Mouse (Mus musculus): ENCODE measurements around the gene Apobec3. TPM values are rescaled to one million over a fixed set of nuclear protein-coding genes. Genes with fewer than 3 reads are reported as not detected.
"Not testable (repeated sequence)": the region's sequence is repeated elsewhere in the genome, so short reads cannot be mapped to it uniquely, and the experiment has no call there.

The Apobec3 gene
- polyA plus RNA-seq, 1 experiment from 2014 or later, result 54.7 TPM

DNA sequence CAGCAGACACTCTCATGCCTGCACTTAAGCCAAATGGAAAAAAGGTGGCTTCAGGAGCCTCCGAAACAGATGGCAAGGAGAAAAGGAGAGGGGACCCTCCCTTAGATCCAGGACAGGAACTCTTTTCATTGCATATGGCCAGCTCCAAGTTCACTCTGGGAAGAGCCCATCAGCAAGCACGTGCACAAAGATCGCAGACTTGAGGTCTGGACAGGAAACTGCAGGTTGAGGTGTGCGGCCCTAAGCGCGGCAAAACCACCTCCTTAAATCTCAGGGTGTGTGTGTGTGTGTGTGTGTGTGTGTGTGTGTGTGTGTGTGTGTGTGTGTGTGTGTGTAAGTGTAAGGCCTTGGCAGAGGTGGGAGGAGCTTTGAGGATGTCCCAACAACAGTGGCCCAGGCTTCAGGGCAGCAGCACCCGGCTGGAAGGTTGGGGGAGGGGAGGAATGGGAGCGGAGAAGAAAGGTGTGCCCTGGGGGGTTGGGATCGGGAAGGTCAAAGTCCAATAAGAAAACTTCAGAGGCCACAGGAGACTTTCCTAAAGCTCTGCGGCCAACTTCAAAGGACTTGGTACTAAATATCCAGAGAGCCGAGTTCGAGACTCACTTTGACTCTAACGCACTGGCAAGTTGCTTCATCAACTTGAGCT is 40.2 kb downstream of the Apobec3 start:
- Histone ChIP-seq H3K9me3 (replicated peaks) (no peaks in the 10 kb centered on the region), H3K9ac (peak overlapping the region; percentile 76; the same call in 1 of the 2 replicates), H3K4me2 (peak overlapping the region; percentile 97), H3K27ac (no peak overlapping the region), H3K4me3 (peak overlapping the region; percentile 76), H3K4me1 (peaks cover 55% of the 10 kb centered on the region), H3K36me3 (no peaks in the 10 kb centered on the region), H3K27me3 (replicated peaks) (peaks cover 60% of the 10 kb centered on the region)
- 38% methylated on average over 13 of the region's 13 CpGs for WGBS (ENCODE audit: insufficient replicate concordance)
- ATAC-seq, result no peak

DNA sequence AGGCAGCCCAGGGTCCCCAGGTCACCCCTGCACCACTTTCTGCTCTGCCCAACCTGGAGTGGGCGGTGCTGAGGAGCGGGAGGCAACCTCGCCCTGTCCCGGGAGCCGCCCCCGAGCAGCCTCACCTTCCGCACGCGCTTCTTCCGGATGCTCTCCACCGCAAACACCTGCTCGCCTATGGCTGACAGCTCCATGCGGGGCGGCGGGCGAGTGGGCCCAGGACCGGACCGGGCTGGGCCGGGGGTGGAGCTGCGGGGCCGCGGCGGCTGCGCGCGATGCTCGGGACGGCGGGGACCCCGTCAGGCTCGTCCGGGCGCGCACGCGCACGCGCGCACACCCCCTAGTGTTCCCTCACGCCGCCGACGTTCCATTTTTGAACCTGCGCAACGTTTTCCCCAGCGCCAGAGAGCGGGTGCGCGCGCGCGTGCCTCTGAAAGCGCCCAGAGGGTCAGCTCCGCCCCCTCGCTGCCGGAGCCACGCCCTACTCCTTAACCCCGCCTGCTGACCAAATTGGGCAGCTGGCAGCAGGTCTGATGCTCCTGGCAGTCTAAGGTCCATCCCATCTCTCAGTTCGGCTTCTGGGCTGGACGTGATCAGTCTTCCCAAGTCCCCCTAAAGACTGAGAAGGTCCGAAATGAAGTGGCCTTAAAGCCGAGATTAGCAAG is 41.0 kb downstream of the Apobec3 start:
- Histone ChIP-seq H3K36me3 (no peaks in the 10 kb centered on the region), H3K27ac (peak overlapping the region; percentile 84), H3K4me2 (peak overlapping the region; percentile 97), H3K4me3 (peak overlapping the region; percentile 76), H3K4me1 (peaks cover 46% of the 10 kb centered on the region), H3K27me3 (replicated peaks) (peaks cover 65% of the 10 kb centered on the region), H3K9me3 (replicated peaks) (no peaks in the 10 kb centered on the region), H3K9ac (peak overlapping the region; percentile 76)
- ATAC-seq, result peak; percentile 58
- under 1% methylated on average over 62 of the region's 62 CpGs for WGBS (ENCODE audit: insufficient replicate concordance)

DNA sequence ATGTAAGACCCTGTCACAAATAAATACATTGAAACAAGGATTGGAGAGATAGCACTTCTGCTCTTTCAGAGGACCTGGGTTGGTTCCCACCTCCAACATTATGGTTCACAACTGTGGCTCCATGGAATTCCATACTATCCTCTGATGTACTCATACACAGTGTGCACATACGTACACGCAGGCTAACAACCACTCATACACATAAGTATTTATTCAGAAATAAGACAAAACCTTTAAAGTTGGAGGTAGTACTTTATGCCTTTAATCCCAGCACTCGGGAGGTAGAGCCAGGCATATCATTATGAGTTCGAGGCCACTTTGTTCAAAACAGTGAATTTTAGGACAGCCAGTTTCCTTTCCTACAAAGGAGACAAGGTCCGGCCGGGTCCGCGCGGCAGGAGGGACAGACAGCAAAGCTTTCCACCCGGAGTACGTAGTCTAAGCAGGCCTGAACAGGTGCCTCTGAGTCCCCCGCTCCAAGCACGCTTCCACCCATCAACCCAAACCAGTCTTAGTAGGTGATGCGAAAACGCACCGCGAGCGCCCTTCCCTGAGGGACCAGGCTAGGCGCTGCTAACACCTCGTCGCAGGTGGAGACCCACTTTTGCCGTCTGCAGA is 41.7 kb downstream of the Apobec3 start:
- Histone ChIP-seq H3K9ac (0 out of 2 replicates have a peak overlapping the region, but pooled peaks have one; percentile 3), H3K36me3 (no peaks in the 10 kb centered on the region), H3K4me3 (peak overlapping the region; percentile 76), H3K27ac (no peak overlapping the region), H3K9me3 (replicated peaks) (no peaks in the 10 kb centered on the region), H3K4me1 (peaks cover 42% of the 10 kb centered on the region), H3K27me3 (replicated peaks) (peaks cover 71% of the 10 kb centered on the region), H3K4me2 (peak overlapping the region; percentile 97)
- no peak for ATAC-seq
- whole genome bisulfite sequencing (ENCODE audit: insufficient replicate concordance), result 9% methylated on average over 22 of the region's 22 CpGs

DNA sequence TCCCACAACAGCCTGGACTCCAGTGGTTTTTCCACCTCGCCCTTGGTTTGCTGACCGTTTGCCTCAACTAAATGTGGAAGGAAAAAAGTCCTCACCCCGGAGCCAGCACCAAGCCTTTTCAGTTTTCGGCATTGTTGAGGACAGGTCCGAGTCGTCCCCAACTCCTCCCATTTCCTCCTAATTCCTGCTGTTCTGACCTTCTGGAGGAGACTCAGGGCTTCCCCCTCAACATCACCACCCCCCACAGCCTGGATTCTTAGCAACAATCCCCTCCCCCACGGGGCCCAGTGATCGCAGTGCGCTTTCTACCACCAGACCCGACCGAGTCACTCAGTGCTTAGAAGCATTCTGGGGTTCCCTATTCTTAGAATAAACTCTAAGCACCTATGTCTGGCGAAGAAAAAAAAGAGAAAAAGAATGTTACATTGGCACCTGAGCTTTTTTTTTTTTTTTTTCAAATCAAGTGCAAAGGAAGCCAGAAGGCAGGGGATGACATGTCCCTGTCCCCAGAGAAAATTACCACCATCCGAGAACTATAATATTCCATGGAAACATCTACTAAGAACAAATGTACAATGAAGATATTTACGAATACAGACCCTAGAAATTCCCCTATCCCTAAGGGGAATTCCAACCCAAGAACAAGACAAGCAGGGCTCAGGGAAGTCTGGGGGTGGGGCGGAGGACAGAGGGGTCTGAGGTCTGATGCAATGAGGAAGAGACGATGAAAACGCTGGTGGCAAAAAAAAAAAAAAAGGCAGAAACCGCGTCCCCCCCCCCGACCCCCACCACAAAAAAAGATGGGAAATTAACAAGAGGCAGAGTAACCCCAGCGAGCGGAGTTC is 42.4 kb downstream of the Apobec3 start:
- peaks cover 34% of the 10 kb centered on the region for H3K4me1 ChIP-seq

DNA sequence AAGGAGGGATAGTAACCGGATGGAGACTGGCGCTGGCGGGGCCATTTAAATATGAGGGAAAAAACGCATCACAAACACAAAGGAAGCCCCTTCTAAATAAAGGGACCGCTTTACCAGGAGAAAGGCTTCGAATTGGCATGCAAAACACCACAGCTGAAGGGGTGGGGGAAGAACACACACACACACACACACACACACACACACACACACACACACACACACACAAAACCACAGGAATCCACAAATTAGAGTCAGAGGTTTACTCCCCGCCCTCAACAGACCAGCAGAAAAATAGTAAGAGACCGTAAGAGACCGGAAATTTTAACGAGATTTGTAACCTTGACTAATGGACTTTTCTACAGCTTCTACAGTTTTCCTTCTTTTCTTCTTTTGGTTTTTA is 43.3 kb downstream of the Apobec3 start:
- Histone ChIP-seq H3K4me1 (peaks cover 26% of the 10 kb centered on the region), H3K9ac (no peak overlapping the region), H3K4me2 (no peak overlapping the region), H3K27me3 (replicated peaks) (peaks cover 79% of the 10 kb centered on the region), H3K9me3 (replicated peaks) (no peaks in the 10 kb centered on the region), H3K4me3 (no peak overlapping the region), H3K36me3 (no peaks in the 10 kb centered on the region), H3K27ac (no peak overlapping the region)
- WGBS (ENCODE audit: insufficient replicate concordance), result 7% methylated on average over 10 of the region's 10 CpGs
- ATAC-seq, result no peak

More for the DNA sequence above, 42.4 kb downstream of the Apobec3 start:
- Histone ChIP-seq H3K27me3 (replicated peaks) (peaks cover 73% of the 10 kb centered on the region), H3K9me3 (replicated peaks) (no peaks in the 10 kb centered on the region), H3K4me2 (peak overlapping the region; percentile 97), H3K36me3 (no peaks in the 10 kb centered on the region), H3K9ac (0 out of 2 replicates have a peak overlapping the region, but pooled peaks have one; percentile 3), H3K4me3 (peak overlapping the region; percentile 25), H3K27ac (no peak overlapping the region)
- WGBS (ENCODE audit: insufficient replicate concordance), result 4% methylated on average over 22 of the region's 22 CpGs
- no peak for ATAC-seq

DNA sequence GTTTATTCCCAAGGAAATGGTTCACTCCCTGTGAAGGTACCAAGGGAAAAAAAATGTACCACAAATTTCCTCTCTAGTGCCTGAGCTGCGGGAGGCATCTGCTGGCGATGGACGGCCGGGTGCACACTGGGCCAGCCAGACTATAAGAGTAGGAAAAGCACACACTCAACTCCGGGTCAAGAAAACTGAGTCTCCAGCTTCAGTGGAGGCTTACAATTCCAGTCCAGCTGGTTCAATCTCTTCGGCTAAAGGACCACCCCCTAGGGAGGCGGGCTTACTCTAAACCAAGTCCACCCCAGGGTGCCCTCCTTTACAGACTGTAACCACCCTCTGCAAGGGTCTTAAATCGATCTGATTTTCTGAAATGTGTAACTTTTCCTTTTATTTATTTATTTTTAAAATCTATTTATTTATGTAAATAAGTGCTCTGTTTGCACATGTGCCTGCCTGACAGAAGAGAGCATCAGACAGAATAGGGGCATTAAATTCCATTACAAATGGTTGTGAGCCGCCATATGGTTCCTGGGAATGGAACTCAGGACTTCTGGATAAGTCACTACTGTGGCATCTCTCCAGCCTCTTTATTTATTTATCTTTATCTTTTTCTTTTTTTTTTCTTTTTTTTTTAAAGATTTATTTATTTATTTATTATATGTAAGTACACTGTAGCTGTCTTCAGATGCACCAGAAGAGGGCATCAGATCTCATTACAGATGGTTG is 44.4 kb downstream of the Apobec3 start:
- 45% methylated on average over 9 of the region's 9 CpGs for WGBS (ENCODE audit: insufficient replicate concordance)
- no peak for ATAC-seq
- Histone ChIP-seq H3K9me3 (replicated peaks) (no peaks in the 10 kb centered on the region), H3K4me2 (no peak overlapping the region), H3K4me1 (peaks cover 26% of the 10 kb centered on the region), H3K36me3 (no peaks in the 10 kb centered on the region), H3K27me3 (replicated peaks) (peaks cover 80% of the 10 kb centered on the region), H3K4me3 (no peak overlapping the region), H3K27ac (no peak overlapping the region), H3K9ac (no peak overlapping the region)

DNA sequence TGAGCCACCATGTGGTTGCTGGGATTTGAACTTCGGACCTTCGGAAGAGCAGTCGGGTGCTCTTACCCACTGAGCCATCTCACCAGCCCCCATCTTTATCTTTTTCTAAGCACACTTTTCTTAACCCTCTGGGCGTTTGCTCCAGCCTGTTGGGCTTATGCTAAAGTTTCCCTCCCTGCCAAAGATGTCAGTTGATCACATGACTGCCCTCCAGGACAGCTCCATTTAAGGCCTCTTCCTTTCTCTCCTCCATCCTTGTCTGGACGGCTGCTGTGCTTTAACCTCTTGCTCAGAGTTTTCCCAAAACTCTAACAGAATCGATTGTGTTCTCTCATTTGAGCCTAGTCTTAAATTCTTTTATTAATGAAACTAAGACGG is 44.9 kb downstream of the Apobec3 start:
- no peak for ATAC-seq
- H3K4me2 ChIP-seq, result no peak overlapping the region
- H3K27me3 ChIP-seq (replicated peaks), result peaks cover 77% of the 10 kb centered on the region
- no peaks in the 10 kb centered on the region for H3K9me3 ChIP-seq (replicated peaks)
- 56% methylated on average over 7 of the region's 7 CpGs for WGBS (ENCODE audit: insufficient replicate concordance)
- H3K36me3 ChIP-seq, result no peaks in the 10 kb centered on the region
- no peak overlapping the region for H3K4me3 ChIP-seq
- no peak overlapping the region for H3K9ac ChIP-seq
- peaks cover 26% of the 10 kb centered on the region for H3K4me1 ChIP-seq
- no peak overlapping the region for H3K27ac ChIP-seq

DNA sequence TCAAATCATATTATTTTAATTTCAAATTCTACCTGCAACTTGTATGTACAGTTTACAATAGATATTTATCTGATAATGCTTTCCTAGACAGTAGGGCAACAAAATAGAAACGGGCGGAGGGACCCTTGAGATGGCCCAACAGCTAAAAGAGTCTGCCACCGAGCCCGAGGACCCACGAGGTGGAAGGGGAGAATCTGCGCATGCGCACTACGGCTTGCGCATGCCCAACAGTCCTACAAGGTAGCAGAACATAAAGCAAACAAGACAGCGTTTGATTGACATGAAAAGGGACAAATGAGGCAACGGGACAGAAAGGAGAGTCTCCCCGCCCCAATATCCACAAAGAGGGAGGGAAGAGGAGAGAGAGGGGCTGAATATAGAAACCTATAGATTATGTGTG is 47.6 kb downstream of the Apobec3 start:
- Histone ChIP-seq H3K9ac (no peak overlapping the region), H3K4me3 (no peak overlapping the region), H3K36me3 (no peaks in the 10 kb centered on the region), H3K4me1 (peaks cover 2% of the 10 kb centered on the region; the same call in 1 of the 2 replicates), H3K9me3 (replicated peaks) (no peaks in the 10 kb centered on the region), H3K4me2 (no peak overlapping the region), H3K27ac (no peak overlapping the region), H3K27me3 (replicated peaks) (peaks cover 54% of the 10 kb centered on the region)
- ATAC-seq, result no peak
- 78% methylated on average over 12 of the region's 12 CpGs for WGBS (ENCODE audit: insufficient replicate concordance)

DNA sequence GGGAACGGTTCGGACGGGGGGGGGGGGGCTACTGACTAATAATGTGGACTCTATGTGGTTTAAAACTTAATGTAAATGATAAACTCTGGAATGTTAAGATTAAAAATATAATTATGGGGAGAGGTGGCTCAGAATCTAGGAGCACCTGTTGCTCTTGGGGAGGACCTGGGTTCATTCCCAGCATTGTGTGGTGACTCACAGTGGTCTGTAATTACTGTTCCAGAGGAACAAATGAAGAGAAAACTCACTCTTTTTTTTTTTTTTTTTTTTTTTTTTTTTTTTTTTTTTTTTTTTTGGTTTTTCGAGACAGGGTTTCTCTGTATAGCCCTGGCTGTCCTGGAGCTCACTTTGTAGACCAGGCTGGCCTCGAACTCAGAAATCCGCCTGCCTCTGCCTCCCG is 48.0 kb downstream of the Apobec3 start:
- not testable (repeated sequence) for ATAC-seq, H3K4me1 ChIP-seq
- 70% methylated on average over 6 of the region's 7 CpGs for WGBS (ENCODE audit: insufficient replicate concordance)

DNA sequence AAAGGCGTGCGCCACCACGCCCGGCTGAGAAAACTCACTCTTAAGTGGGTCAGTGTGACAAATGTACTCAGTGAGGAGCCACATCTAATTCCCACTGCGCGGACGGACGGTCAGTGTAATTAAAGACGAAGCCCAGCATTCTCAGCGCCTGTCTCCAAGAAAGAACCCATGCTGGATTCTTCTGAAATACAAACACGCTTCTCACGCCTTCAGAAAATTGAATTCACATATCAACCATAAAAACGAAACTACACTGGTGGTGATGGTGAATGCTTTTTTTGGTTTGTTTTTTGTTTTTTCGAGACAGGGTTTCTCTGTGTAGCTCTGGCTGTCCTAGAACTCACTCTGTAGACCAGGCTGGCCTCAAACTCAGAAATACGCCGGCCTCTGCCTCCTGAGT is 48.5 kb downstream of the Apobec3 start:
- Histone ChIP-seq H3K9ac (no peak overlapping the region), H3K4me2 (no peak overlapping the region), H3K27me3 (replicated peaks) (peaks cover 53% of the 10 kb centered on the region), H3K27ac (no peak overlapping the region), H3K4me3 (no peak overlapping the region), H3K36me3 (no peaks in the 10 kb centered on the region), H3K4me1 (no peaks in the 10 kb centered on the region), H3K9me3 (replicated peaks) (no peaks in the 10 kb centered on the region)
- ATAC-seq, result no peak
- WGBS (ENCODE audit: insufficient replicate concordance), result 81% methylated on average over 16 of the region's 16 CpGs

More for the DNA sequence above, 48.0 kb downstream of the Apobec3 start:
- H3K4me2 ChIP-seq; H3K9me3 ChIP-seq (replicated peaks); H3K27ac ChIP-seq; H3K36me3 ChIP-seq; H3K9ac ChIP-seq; H3K4me3 ChIP-seq: not testable (repeated sequence)
- peaks cover 53% of the 10 kb centered on the region for H3K27me3 ChIP-seq (replicated peaks)

DNA sequence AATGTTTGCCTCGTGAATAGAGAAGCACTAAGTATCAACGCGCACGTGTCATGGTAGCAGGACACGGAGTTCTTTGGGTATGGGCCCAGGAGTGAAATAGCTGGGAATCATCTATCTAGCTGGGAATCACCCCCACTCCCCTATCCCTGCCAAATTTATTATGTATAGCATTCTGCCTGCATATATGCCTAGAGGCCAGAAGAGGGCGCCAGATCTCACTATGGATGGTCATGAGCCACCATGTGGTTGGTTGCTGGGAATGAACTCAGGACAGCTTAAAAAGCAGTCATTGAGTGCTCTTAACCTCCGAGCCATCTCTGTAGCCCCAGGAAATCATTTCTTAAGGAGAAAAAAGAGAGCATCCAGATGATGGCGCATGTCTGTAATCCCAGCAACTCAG is 49.5 kb downstream of the Apobec3 start:
- WGBS (ENCODE audit: insufficient replicate concordance), result 16% methylated on average over 8 of the region's 8 CpGs

More for the DNA sequence above, 49.5 kb downstream of the Apobec3 start:
- no peaks in the 10 kb centered on the region for H3K4me1 ChIP-seq
- no peaks in the 10 kb centered on the region for H3K9me3 ChIP-seq (replicated peaks)
- H3K36me3 ChIP-seq, result no peaks in the 10 kb centered on the region
- H3K27ac ChIP-seq, result no peak overlapping the region
- peaks cover 47% of the 10 kb centered on the region for H3K27me3 ChIP-seq (replicated peaks)
- no peak overlapping the region for H3K4me3 ChIP-seq
- no peak overlapping the region for H3K4me2 ChIP-seq
- H3K9ac ChIP-seq, result no peak overlapping the region
- no peak for ATAC-seq
